Mouse (Mus musculus): ENCODE measurements at regions not wholly inside any gene's neighbourhood (a gene's known extent, or its start where the extent isn't known, plus 50 kb on each side); places are given as distances from the start of the nearest gene placed in this dataset.

GRCm38 (mm10) chr11:31736086-31736485 lies 64.4 kb upstream of the Bod1 start:
- Histone ChIP-seq H3K36me3 (no peaks in the 10 kb centered on the region), H3K9ac (no peak overlapping the region), H3K27ac (no peak overlapping the region), H3K9me3 (replicated peaks) (no peaks in the 10 kb centered on the region), H3K4me1 (peaks cover 27% of the 10 kb centered on the region), H3K27me3 (replicated peaks) (0 out of 2 replicates have a peak, but pooled peaks cover 13% of the 10 kb centered on the region), H3K4me2 (no peak overlapping the region), H3K4me3 (no peak overlapping the region)
- no peak for ATAC-seq

GRCm38 (mm10) chr11:31736556-31737089 lies 64.9 kb upstream of the Bod1 start:
- Histone ChIP-seq H3K4me2 (no peak overlapping the region), H3K36me3 (no peaks in the 10 kb centered on the region), H3K9ac (no peak overlapping the region), H3K27ac (no peak overlapping the region), H3K27me3 (replicated peaks) (0 out of 2 replicates have a peak, but pooled peaks cover 18% of the 10 kb centered on the region), H3K4me3 (no peak overlapping the region), H3K4me1 (peaks cover 26% of the 10 kb centered on the region), H3K9me3 (replicated peaks) (no peaks in the 10 kb centered on the region)
- 74% methylated on average over 4 of the region's 4 CpGs for WGBS (ENCODE audit: insufficient replicate concordance)
- ATAC-seq: no peak

- Histone ChIP-seq H3K4me3 (no peak overlapping the region), H3K9me3 (replicated peaks) (no peaks in the 10 kb centered on the region), H3K4me1 (peaks cover 8% of the 10 kb centered on the region), H3K9ac (no peak overlapping the region), H3K27ac (no peak overlapping the region), H3K36me3 (no peaks in the 10 kb centered on the region), H3K27me3 (replicated peaks) (peaks cover 25% of the 10 kb centered on the region; the same call in 1 of the 2 replicates), H3K4me2 (no peak overlapping the region)
- 74% methylated on average over 5 of the region's 5 CpGs for WGBS (ENCODE audit: insufficient replicate concordance)
- ATAC-seq: no peak
Measured at GRCm38 (mm10) chr11:31738148-31739021, 66.7 kb upstream of the Bod1 start.

GRCm38 (mm10) chr11:31740409-31740808 lies 68.7 kb upstream of the Bod1 start:
- WGBS (ENCODE audit: insufficient replicate concordance): 67% methylated on average over 5 of the region's 5 CpGs
- Histone ChIP-seq H3K9me3 (replicated peaks) (no peaks in the 10 kb centered on the region), H3K4me3 (no peak overlapping the region), H3K36me3 (no peaks in the 10 kb centered on the region), H3K4me2 (no peak overlapping the region), H3K27ac (no peak overlapping the region), H3K4me1 (no peaks in the 10 kb centered on the region), H3K27me3 (replicated peaks) (peaks cover 27% of the 10 kb centered on the region; the same call in 1 of the 2 replicates), H3K9ac (no peak overlapping the region)
- no peak for ATAC-seq

GRCm38 (mm10) chr11:31742160-31742559 lies 70.5 kb upstream of the Bod1 start:
- 44% methylated on average over 1 of the region's 1 CpGs for WGBS (ENCODE audit: insufficient replicate concordance)
- H3K4me1 ChIP-seq: no peaks in the 10 kb centered on the region
- H3K9me3 ChIP-seq (replicated peaks): no peaks in the 10 kb centered on the region
- H3K4me2 ChIP-seq: no peak overlapping the region
- H3K36me3 ChIP-seq: no peaks in the 10 kb centered on the region
- ATAC-seq: no peak
- H3K27me3 ChIP-seq (replicated peaks): peaks cover 29% of the 10 kb centered on the region; the same call in 1 of the 2 replicates
- no peak overlapping the region for H3K4me3 ChIP-seq
- no peak overlapping the region for H3K27ac ChIP-seq
- no peak overlapping the region for H3K9ac ChIP-seq

- WGBS (ENCODE audit: insufficient replicate concordance): 78% methylated on average over 12 of the region's 12 CpGs
- no peak overlapping the region for H3K9ac ChIP-seq
Measured at GRCm38 (mm10) chr11:31744076-31744785, 72.5 kb upstream of the Bod1 start.

GRCm38 (mm10) chr11:31745028-31745865 lies 73.6 kb upstream of the Bod1 start:
- H3K27ac ChIP-seq: no peak overlapping the region
- peaks cover 34% of the 10 kb centered on the region; the same call in 1 of the 2 replicates for H3K27me3 ChIP-seq (replicated peaks)
- no peak for ATAC-seq
- H3K36me3 ChIP-seq: no peaks in the 10 kb centered on the region
- no peaks in the 10 kb centered on the region for H3K4me1 ChIP-seq
- no peak overlapping the region for H3K9ac ChIP-seq
- 77% methylated on average over 16 of the region's 16 CpGs for WGBS (ENCODE audit: insufficient replicate concordance)
- no peak overlapping the region for H3K4me3 ChIP-seq
- no peak overlapping the region for H3K4me2 ChIP-seq
- H3K9me3 ChIP-seq (replicated peaks): no peaks in the 10 kb centered on the region

More at GRCm38 (mm10) chr11:31744076-31744785, 72.5 kb upstream of the Bod1 start:
- Histone ChIP-seq H3K4me2 (no peak overlapping the region), H3K4me1 (no peaks in the 10 kb centered on the region), H3K27me3 (replicated peaks) (peaks cover 41% of the 10 kb centered on the region; the same call in 1 of the 2 replicates), H3K36me3 (no peaks in the 10 kb centered on the region), H3K27ac (no peak overlapping the region), H3K9me3 (replicated peaks) (no peaks in the 10 kb centered on the region), H3K4me3 (no peak overlapping the region)
- ATAC-seq: no peak

- H3K36me3 ChIP-seq: no peaks in the 10 kb centered on the region
- H3K4me1 ChIP-seq: peaks cover 4% of the 10 kb centered on the region
- no peak overlapping the region for H3K4me2 ChIP-seq
- no peak overlapping the region for H3K4me3 ChIP-seq
- no peak for ATAC-seq
- H3K27me3 ChIP-seq (replicated peaks): peaks cover 31% of the 10 kb centered on the region; the same call in 1 of the 2 replicates
- H3K9ac ChIP-seq: no peak overlapping the region
- H3K9me3 ChIP-seq (replicated peaks): no peaks in the 10 kb centered on the region
- H3K27ac ChIP-seq: no peak overlapping the region
- 60% methylated on average over 5 of the region's 5 CpGs for WGBS (ENCODE audit: insufficient replicate concordance)
Measured at GRCm38 (mm10) chr11:31745866-31746248, 74.2 kb upstream of the Bod1 start.

- Histone ChIP-seq H3K9me3 (replicated peaks) (no peaks in the 10 kb centered on the region), H3K36me3 (no peaks in the 10 kb centered on the region), H3K4me2 (no peak overlapping the region), H3K27me3 (replicated peaks) (peaks cover 24% of the 10 kb centered on the region; the same call in 1 of the 2 replicates), H3K4me3 (no peak overlapping the region), H3K27ac (no peak overlapping the region), H3K9ac (no peak overlapping the region), H3K4me1 (peaks cover 11% of the 10 kb centered on the region)
- WGBS (ENCODE audit: insufficient replicate concordance): 63% methylated on average over 6 of the region's 6 CpGs
- no peak for ATAC-seq
Measured at GRCm38 (mm10) chr11:31746488-31746887, 74.8 kb upstream of the Bod1 start.

GRCm38 (mm10) chr11:31746939-31747338 lies 75.3 kb upstream of the Bod1 start:
- Histone ChIP-seq H3K4me1 (peaks cover 15% of the 10 kb centered on the region), H3K36me3 (no peaks in the 10 kb centered on the region), H3K4me2 (no peak overlapping the region), H3K4me3 (no peak overlapping the region), H3K27me3 (replicated peaks) (peaks cover 20% of the 10 kb centered on the region; the same call in 1 of the 2 replicates), H3K9me3 (replicated peaks) (no peaks in the 10 kb centered on the region), H3K9ac (no peak overlapping the region), H3K27ac (no peak overlapping the region)
- ATAC-seq: no peak
- 76% methylated on average over 8 of the region's 8 CpGs for WGBS (ENCODE audit: insufficient replicate concordance)

- WGBS (ENCODE audit: insufficient replicate concordance): 62% methylated on average over 5 of the region's 5 CpGs
- no peak for ATAC-seq
- peaks cover 17% of the 10 kb centered on the region for H3K4me1 ChIP-seq
- no peak overlapping the region for H3K9ac ChIP-seq
- H3K9me3 ChIP-seq (replicated peaks): no peaks in the 10 kb centered on the region
- no peak overlapping the region for H3K4me2 ChIP-seq
- H3K27me3 ChIP-seq (replicated peaks): peaks cover 27% of the 10 kb centered on the region; the same call in 1 of the 2 replicates
- H3K36me3 ChIP-seq: no peaks in the 10 kb centered on the region
- no peak overlapping the region for H3K27ac ChIP-seq
- no peak overlapping the region for H3K4me3 ChIP-seq
Measured at GRCm38 (mm10) chr11:31748275-31748815, 76.7 kb upstream of the Bod1 start.

Data from liver, embryonic 12.5 days (tissue).